Mouse (Mus musculus) left cerebral cortex, postnatal 4 days (tissue): ENCODE measurements around the gene Flad1. TPM values are rescaled to one million over a fixed set of nuclear protein-coding genes. Genes with fewer than 3 reads are reported as not detected.
A peak's percentile ranks its signal among the peaks of the same experiment; 100 is the strongest.
"Not testable (repeated sequence)": the region's sequence is repeated elsewhere in the genome, so short reads cannot be mapped to it uniquely, and the experiment has no call there.

ENCODE experiments used
- DNase-seq: peaks from one replicate; pipeline ENCODE4 v3.0.0-alpha.2; 2022
- intact Hi-C: fragments of 180-260 bp; cut with DNase I; formaldehyde crosslinking; loops from one replicate; pipeline ENCODE4 v1.15.1; 2025
- total RNA-seq, 2 experiments: library from RNA; stranded (reverse); gene quantifications; 2 replicates each; pipeline ENCODE4 v1.2.3; 2021

Gene Flad1
- total RNA-seq, 2 experiments from 2014 or later: 27.6 to 28.3 TPM

- intact Hi-C loops, DNase-seq: not testable (repeated sequence)
Measured at GRCm38 (mm10) chr3:89429021-89429420, 17.4 kb upstream of the Flad1 start.

GRCm38 (mm10) chr3:89425876-89426275 is 14.2 kb upstream of the Flad1 start:
- intact Hi-C loops: no loop called here
- no peak for DNase-seq

- DNase-seq: no peak
- intact Hi-C loops: no loop called here
Measured at GRCm38 (mm10) chr3:89425141-89425525, 13.5 kb upstream of the Flad1 start.

GRCm38 (mm10) chr3:89424416-89425140 is 12.9 kb upstream of the Flad1 start:
- intact Hi-C loops: no loop called here
- DNase-seq: no peak

GRCm38 (mm10) chr3:89422556-89423205 is 11.0 kb upstream of the Flad1 start:
- DNase-seq: no peak
- intact Hi-C loops: no loop called here

- intact Hi-C loops: no loop called here
- peak; percentile 31 for DNase-seq
Measured at GRCm38 (mm10) chr3:89421810-89422473, 10.3 kb upstream of the Flad1 start.

GRCm38 (mm10) chr3:89421002-89421774 is 9.5 kb upstream of the Flad1 start:
- peak; percentile 65 for DNase-seq
- intact Hi-C loops: no loop called here

GRCm38 (mm10) chr3:89420421-89420820 is 8.8 kb upstream of the Flad1 start:
- DNase-seq: no peak
- intact Hi-C loops: no loop called here

- intact Hi-C loops: no loop called here
- no peak for DNase-seq
Measured at GRCm38 (mm10) chr3:89419981-89420380, 8.3 kb upstream of the Flad1 start.

GRCm38 (mm10) chr3:89419571-89419970 is 7.9 kb upstream of the Flad1 start:
- DNase-seq: no peak
- intact Hi-C loops: no loop called here

- DNase-seq: peak; percentile 74
Measured at GRCm38 (mm10) chr3:89418861-89419250, 7.2 kb upstream of the Flad1 start.

GRCm38 (mm10) chr3:89418170-89418860 is 6.6 kb upstream of the Flad1 start, which contains the start of the genes Cks1b and Shc1:
Gene Cks1b (minus strand): TSS chr3:89418383.
Gene Shc1 (plus strand): TSS chr3:89418443.
- intact Hi-C loops: no loop called here
- DNase-seq: peak; percentile 94

More at GRCm38 (mm10) chr3:89418861-89419250, 7.2 kb upstream of the Flad1 start:
- intact Hi-C loops: no loop called here

- intact Hi-C loops: no loop called here
- no peak for DNase-seq
Measured at GRCm38 (mm10) chr3:89417840-89418169, 6.1 kb upstream of the Flad1 start.

- intact Hi-C loops: no loop called here
- DNase-seq: no peak
Measured at GRCm38 (mm10) chr3:89417131-89417530, 5.5 kb upstream of the Flad1 start.

GRCm38 (mm10) chr3:89416158-89416557 is 4.5 kb upstream of the Flad1 start:
- intact Hi-C loops: no loop called here
- no peak for DNase-seq

- intact Hi-C loops: no loop called here
- no peak for DNase-seq
Measured at GRCm38 (mm10) chr3:89410864-89411263, 806 bp downstream of the Flad1 start.

GRCm38 (mm10) chr3:89409701-89410100 is 2.0 kb downstream of the Flad1 start:
- DNase-seq: no peak
- intact Hi-C loops: no loop called here

- intact Hi-C loops: no loop called here
- DNase-seq: no peak
Measured at GRCm38 (mm10) chr3:89408448-89408847, 3.2 kb downstream of the Flad1 start.

GRCm38 (mm10) chr3:89406887-89407286 is 4.8 kb downstream of the Flad1 start:
- intact Hi-C loops: no loop called here
- no peak for DNase-seq

- intact Hi-C loops: no loop called here
- DNase-seq: no peak
Measured at GRCm38 (mm10) chr3:89402693-89403092, 9.0 kb downstream of the Flad1 start, which contains the start of gene Lenep. Gene Lenep (minus strand): TSS chr3:89402793.
